Mouse (Mus musculus) forebrain, embryonic 16.5 days (tissue): ENCODE results near the gene Cybrd1. TPM values are rescaled to one million over a fixed set of nuclear protein-coding genes. Genes with fewer than 3 reads are reported as not detected.

Source experiments
- ATAC-seq: fragments of 200-750 bp; cut with Nextera tagmentation; 2 replicates; pipeline ENCODE4 v1.8.0; 2017; ENCODE audit warnings: mild to moderate bottlenecking, moderate library complexity
- H3K27ac ChIP-seq: fragments of 300-500 bp; sonication (generic); 2 replicates; pipeline ENCODE4 v1.5.1; 2014; ENCODE audit warnings: low read length, control low read depth
- H3K27me3 ChIP-seq: fragments of 300-500 bp; sonication (generic); replicated peaks from 2 replicates; pipeline ENCODE4 v1.6.1; 2014; ENCODE audit warnings: low read length; ENCODE audit not compliant: control insufficient read depth, insufficient read depth
- H3K36me3 ChIP-seq: fragments of 300-500 bp; sonication (generic); 2 replicates; pipeline ENCODE4 v1.6.1; 2014; ENCODE audit not compliant: control insufficient read depth, insufficient read depth
- H3K4me1 ChIP-seq: fragments of 300-500 bp; sonication (generic); replicated peaks from 2 replicates; pipeline ENCODE4 v1.6.1; 2014; ENCODE audit warnings: low read length; ENCODE audit not compliant: control insufficient read depth, insufficient read depth
- H3K4me2 ChIP-seq: fragments of 300-500 bp; sonication (generic); 2 replicates; pipeline ENCODE4 v1.6.1; 2014; ENCODE audit warnings: mild to moderate bottlenecking, low read length, control low read depth
- H3K4me3 ChIP-seq: fragments of 300-500 bp; sonication (generic); replicated peaks from 2 replicates; pipeline ENCODE4 v1.5.1; 2014; ENCODE audit warnings: mild to moderate bottlenecking, low read length, control low read depth
- H3K9ac ChIP-seq: fragments of 300-500 bp; sonication (generic); replicated peaks from 2 replicates; pipeline ENCODE4 v1.6.1; 2014; ENCODE audit warnings: low read depth, low read length, control low read depth
- H3K9me3 ChIP-seq: fragments of 300-500 bp; sonication (generic); 2 replicates; pipeline ENCODE4 v1.6.1; 2016; ENCODE audit warnings: low read length; ENCODE audit not compliant: control insufficient read depth
- WGBS: fragments of 180-500 bp; shearing (Covaris S2); extraction: QIAGEN DNeasy Blood & Tissue Kit; methylation state at CpG from one replicate; pipeline ENCODE4 v1.1.7; 2014; 5-methylcytosine and 5-hydroxymethylcytosine counted together
- polyA plus RNA-seq: library from polyadenylated mRNA; unstranded; fragments of >200 nt; fragmentation: Nextera tagmentation; extraction: Ambion mirVana; gene quantifications from 2 replicates; pipeline ENCODE4 v1.2.1, GENCODE M21; 2015

The Cybrd1 gene
- polyA plus RNA-seq, 1 experiment from 2014 or later, result 1.5 TPM

DNA sequence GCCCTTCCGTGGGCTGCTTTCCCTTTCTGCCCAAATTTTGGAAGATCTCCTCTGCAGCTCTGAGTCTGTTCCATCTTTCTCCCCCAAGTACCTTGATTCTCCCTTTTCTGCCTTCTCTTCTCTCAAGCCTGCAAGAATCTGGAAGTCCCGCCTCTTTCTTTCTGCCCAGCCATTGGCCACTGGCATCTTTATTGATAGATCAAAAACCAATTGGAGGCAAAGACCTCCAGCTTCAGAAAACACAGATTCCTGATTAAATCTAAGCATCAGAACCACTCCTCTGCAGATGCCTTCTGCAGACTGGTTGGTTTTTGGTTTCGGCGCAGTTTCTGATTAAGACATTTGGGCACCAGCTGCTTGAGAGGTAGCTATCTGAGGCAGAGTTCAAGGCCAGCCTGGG is 22.9 kb downstream of the Cybrd1 start:
- no peak overlapping the region for H3K27ac ChIP-seq
- H3K9ac ChIP-seq, result no peak overlapping the region
- no peak overlapping the region for H3K4me2 ChIP-seq
- H3K36me3 ChIP-seq, result no peaks in the 10 kb centered on the region
- 70% methylated on average over 4 of the region's 4 CpGs for WGBS
- no peaks in the 10 kb centered on the region for H3K9me3 ChIP-seq
- H3K27me3 ChIP-seq, result no peaks in the 10 kb centered on the region
- ATAC-seq, result no peak
- no peaks in the 10 kb centered on the region for H3K4me1 ChIP-seq
- H3K4me3 ChIP-seq, result no peak overlapping the region

- H3K36me3 ChIP-seq, result no peaks in the 10 kb centered on the region
- H3K4me2 ChIP-seq, result no peak overlapping the region
- H3K4me1 ChIP-seq, result no peaks in the 10 kb centered on the region
- ATAC-seq, result no peak
- H3K4me3 ChIP-seq, result no peak overlapping the region
- H3K9me3 ChIP-seq, result no peaks in the 10 kb centered on the region
- WGBS, result 79% methylated on average over 7 of the region's 7 CpGs
- H3K27ac ChIP-seq, result no peak overlapping the region
- no peaks in the 10 kb centered on the region for H3K27me3 ChIP-seq
- H3K9ac ChIP-seq, result no peak overlapping the region
These were observed 24.7 kb downstream of the Cybrd1 start for GRCm38 (mm10) chr2:71142410-71142809.

DNA sequence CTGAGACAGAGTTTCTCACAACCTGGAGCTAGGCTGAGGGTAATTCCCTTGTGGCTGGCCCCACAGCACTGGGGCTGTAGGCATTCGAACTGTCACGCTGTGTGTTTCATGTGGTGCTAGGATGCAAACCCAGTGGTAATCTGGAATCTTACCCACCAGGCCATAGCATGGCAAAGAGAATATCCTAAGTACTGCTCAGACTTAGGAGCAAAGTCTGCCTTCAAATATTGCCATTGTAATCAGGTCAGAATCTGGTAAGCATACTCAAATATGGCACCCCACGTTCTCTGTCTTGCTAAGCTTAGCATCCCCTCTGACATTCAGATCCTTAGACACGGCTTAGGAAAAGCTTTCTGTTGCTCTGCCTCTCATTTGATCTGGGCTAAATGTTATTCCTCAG is 28.1 kb downstream of the Cybrd1 start:
- Histone ChIP-seq H3K36me3 (no peaks in the 10 kb centered on the region), H3K4me3 (no peak overlapping the region), H3K27me3 (no peaks in the 10 kb centered on the region), H3K4me1 (no peaks in the 10 kb centered on the region), H3K9me3 (no peaks in the 10 kb centered on the region), H3K9ac (no peak overlapping the region), H3K4me2 (no peak overlapping the region), H3K27ac (no peak overlapping the region)
- no peak for ATAC-seq
- 83% methylated on average over 4 of the region's 4 CpGs for WGBS

DNA sequence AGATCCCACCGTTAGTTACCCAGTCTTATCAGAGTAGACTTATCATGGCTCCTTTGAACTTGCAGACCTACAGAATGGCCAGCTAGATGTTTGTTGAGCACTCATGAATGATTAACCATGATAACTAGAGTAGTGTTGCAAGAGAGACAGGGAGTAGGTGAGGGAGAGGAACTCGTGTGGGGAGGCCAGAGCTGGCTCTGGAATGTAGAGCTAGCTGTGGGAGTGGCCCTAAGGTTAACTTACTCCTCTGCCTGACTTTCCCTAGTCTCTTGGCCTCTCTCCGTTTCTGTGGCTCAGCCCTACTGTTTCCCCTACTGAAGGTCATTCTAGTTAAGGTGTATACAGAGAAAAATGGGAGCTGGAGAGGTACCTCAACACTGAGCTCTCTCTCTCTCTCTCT is 28.5 kb downstream of the Cybrd1 start:
- ATAC-seq, result no peak
- no peak overlapping the region for H3K9ac ChIP-seq
- no peaks in the 10 kb centered on the region for H3K9me3 ChIP-seq
- WGBS, result 66% methylated on average over 3 of the region's 3 CpGs
- no peaks in the 10 kb centered on the region for H3K27me3 ChIP-seq
- no peaks in the 10 kb centered on the region for H3K36me3 ChIP-seq
- H3K4me1 ChIP-seq, result no peaks in the 10 kb centered on the region
- H3K27ac ChIP-seq, result no peak overlapping the region
- no peak overlapping the region for H3K4me3 ChIP-seq
- H3K4me2 ChIP-seq, result no peak overlapping the region

GRCm38 (mm10) chr2:71147816-71148215 is 30.1 kb downstream of the Cybrd1 start:
- ATAC-seq, result 0 out of 2 replicates have a peak, but pooled peaks have one; percentile 28
- H3K9ac ChIP-seq, result no peak overlapping the region

GRCm38 (mm10) chr2:71152170-71152569 is 34.4 kb downstream of the Cybrd1 start:
- 92% methylated on average over 4 of the region's 4 CpGs for WGBS
- Histone ChIP-seq H3K4me2 (no peak overlapping the region), H3K4me3 (no peak overlapping the region), H3K36me3 (no peaks in the 10 kb centered on the region), H3K27ac (no peak overlapping the region), H3K9ac (no peak overlapping the region), H3K9me3 (peaks cover 4% of the 10 kb centered on the region), H3K4me1 (no peaks in the 10 kb centered on the region), H3K27me3 (no peaks in the 10 kb centered on the region)
- ATAC-seq, result no peak

More at GRCm38 (mm10) chr2:71147816-71148215, 30.1 kb downstream of the Cybrd1 start:
- H3K4me2 ChIP-seq, result no peak overlapping the region
- no peaks in the 10 kb centered on the region for H3K4me1 ChIP-seq
- H3K9me3 ChIP-seq, result peaks cover 4% of the 10 kb centered on the region
- H3K27me3 ChIP-seq, result no peaks in the 10 kb centered on the region
- H3K4me3 ChIP-seq, result no peak overlapping the region
- no peak overlapping the region for H3K27ac ChIP-seq
- 10% methylated on average over 6 of the region's 6 CpGs for WGBS
- no peaks in the 10 kb centered on the region for H3K36me3 ChIP-seq

- Histone ChIP-seq H3K4me3 (no peak overlapping the region), H3K4me2 (no peak overlapping the region), H3K9me3 (peaks cover 4% of the 10 kb centered on the region), H3K9ac (no peak overlapping the region), H3K27me3 (no peaks in the 10 kb centered on the region), H3K4me1 (peaks cover 5% of the 10 kb centered on the region), H3K27ac (no peak overlapping the region), H3K36me3 (no peaks in the 10 kb centered on the region)
- 8% methylated on average over 8 of the region's 8 CpGs for WGBS
- ATAC-seq, result peak; percentile 71
These were observed 37.8 kb downstream of the Cybrd1 start for GRCm38 (mm10) chr2:71155486-71155885.

DNA sequence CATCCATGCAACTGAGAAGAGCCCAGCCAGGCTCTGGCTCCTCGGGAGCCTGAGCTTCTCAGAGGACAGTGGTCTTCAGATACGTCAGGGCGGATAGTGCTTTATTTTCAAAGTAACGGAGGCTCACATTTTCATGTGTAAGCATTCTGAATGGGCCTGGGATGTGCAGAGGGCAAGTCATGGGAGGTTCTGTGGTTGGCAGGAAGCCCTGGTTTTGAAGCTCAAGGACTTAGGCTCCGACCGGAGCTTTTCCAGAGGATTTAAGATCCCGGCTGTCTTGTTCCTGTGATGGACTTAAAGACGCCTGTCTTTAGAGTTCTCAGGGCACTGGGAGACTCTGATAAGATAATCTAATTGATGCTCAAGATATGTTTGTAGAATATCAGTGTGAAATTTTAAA is 38.7 kb downstream of the Cybrd1 start:
- no peak for ATAC-seq
- H3K27ac ChIP-seq, result no peak overlapping the region
- no peaks in the 10 kb centered on the region for H3K36me3 ChIP-seq
- peaks cover 8% of the 10 kb centered on the region for H3K4me1 ChIP-seq
- peaks cover 4% of the 10 kb centered on the region for H3K9me3 ChIP-seq
- WGBS, result 81% methylated on average over 8 of the region's 8 CpGs
- H3K27me3 ChIP-seq, result no peaks in the 10 kb centered on the region
- no peak overlapping the region for H3K4me3 ChIP-seq
- no peak overlapping the region for H3K9ac ChIP-seq
- H3K4me2 ChIP-seq, result no peak overlapping the region

DNA sequence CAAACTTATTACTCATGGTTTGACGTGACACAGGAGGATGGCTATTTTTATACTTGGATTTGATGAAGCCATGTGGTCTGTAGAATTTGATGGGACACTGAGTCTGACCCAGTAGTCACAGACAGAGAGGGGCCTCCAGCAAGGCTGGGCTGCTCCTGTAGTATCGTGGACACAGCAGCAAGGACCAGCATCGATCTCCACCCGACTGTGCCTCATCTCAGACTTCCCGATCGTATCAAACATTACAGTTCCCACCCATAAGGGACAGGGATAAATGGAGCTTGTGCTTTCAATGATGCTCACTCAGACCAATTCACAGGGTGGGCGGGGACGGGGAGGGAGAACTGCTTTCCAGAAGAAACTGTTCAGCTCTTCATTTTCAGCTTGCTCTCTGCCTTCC is 40.2 kb downstream of the Cybrd1 start:
- peaks cover 8% of the 10 kb centered on the region for H3K4me1 ChIP-seq

More for the DNA sequence above, 40.2 kb downstream of the Cybrd1 start:
- ATAC-seq, result no peak
- Histone ChIP-seq H3K27me3 (no peaks in the 10 kb centered on the region), H3K4me3 (no peak overlapping the region), H3K9me3 (no peaks in the 10 kb centered on the region), H3K27ac (no peak overlapping the region), H3K4me2 (no peak overlapping the region), H3K9ac (no peak overlapping the region), H3K36me3 (no peaks in the 10 kb centered on the region)
- 91% methylated on average over 8 of the region's 8 CpGs for WGBS
